ENCODE assay signal across 10 mouse cellular contexts in genomic region chr2:173050604-173051382, GRCm38 (mm10). TPM values are rescaled to one million over a fixed set of nuclear protein-coding genes. Genes with fewer than 3 reads are reported as not detected.
DNase-seq lines count a peak whose midpoint lies in the region; ATAC-seq lines count a peak whose summit lies in the region.
"Had no signal": no experiment of that assay in that cellular context is flagged by ENCODE, and none has a peak within 500 bp of the region (broad histone marks: within the 10 kb centered on the region; RNA-seq: fewer than 3 reads in every experiment).

No protein-coding gene starts in this region.

- peaks cover 62% of the 10 kb centered on the region for H3K4me1 ChIP-seq in heart, embryonic 12.5 days (replicated peaks)
- H3K4me1 ChIP-seq in intestine, embryonic 16.5 days (ENCODE audit: control insufficient read depth, insufficient read depth, low read length): peaks cover 22% of the 10 kb centered on the region

- H3K36me3 ChIP-seq in heart, embryonic 12.5 days: no peaks in the 10 kb centered on the region
- no peaks in the 10 kb centered on the region for H3K36me3 ChIP-seq in intestine, embryonic 16.5 days (ENCODE audit: control insufficient read depth, insufficient read depth, low read length)

- 49% methylated on average over 8 of the region's 8 CpGs for WGBS in heart, embryonic 12.5 days
- WGBS in intestine, embryonic 16.5 days: 44% methylated on average over 8 of the region's 8 CpGs

- H3K4me3 ChIP-seq in heart, embryonic 12.5 days: no peak overlapping the region
- no peak overlapping the region for H3K4me3 ChIP-seq in intestine, embryonic 16.5 days (ENCODE audit: low read length)
- H3K4me3 ChIP-seq: left cerebral cortex, adult 2 months had no signal

- no peak for ATAC-seq in heart, embryonic 12.5 days (ENCODE audit: insufficient number of reproducible peaks, low FRiP score)
- peak; percentile 78 for ATAC-seq in intestine, embryonic 16.5 days

- no peak for DNase-seq in heart, adult 8-10 months (ENCODE audit: low spot score)
- DNase-seq in thymus, postnatal 14 days: peak; percentile 41
- DNase-seq in thymus, postnatal 0 days (ENCODE audit: low spot score): no peak
- no peak for DNase-seq in left cerebral cortex, adult 18-20 months (ENCODE audit: low spot score in 2 of 2)
- DNase-seq in layer of hippocampus, adult 11-12 months (ENCODE audit: low spot score): no peak
- DNase-seq: cerebellum, postnatal 14 days; kidney, adult 2 months had no signal

- no peaks in the 10 kb centered on the region for H3K27me3 ChIP-seq in heart, embryonic 12.5 days (replicated peaks)
- no peaks in the 10 kb centered on the region for H3K27me3 ChIP-seq in intestine, embryonic 16.5 days (replicated peaks; ENCODE audit: control insufficient read depth, insufficient read depth, low read length)

- H3K27ac ChIP-seq in heart, embryonic 12.5 days (ENCODE audit: poor library complexity, severe bottlenecking): 0 out of 2 replicates have a peak overlapping the region, but pooled peaks have one; percentile 15
- peak overlapping the region; percentile 19; the same call in 1 of the 2 replicates for H3K27ac ChIP-seq in intestine, embryonic 16.5 days (ENCODE audit: low read length)
- H3K27ac ChIP-seq: left cerebral cortex, adult 2 months had no signal

- no peaks in the 10 kb centered on the region for H3K9me3 ChIP-seq in heart, embryonic 12.5 days (replicated peaks)
- H3K9me3 ChIP-seq in intestine, embryonic 16.5 days (ENCODE audit: control insufficient read depth, low read length): no peaks in the 10 kb centered on the region

- H3K9ac ChIP-seq in heart, embryonic 12.5 days: no peak overlapping the region
- H3K9ac ChIP-seq in intestine, embryonic 16.5 days (ENCODE audit: low read depth, low read length): peak overlapping the region; percentile 36; the same call in 1 of the 2 replicates

- no peak overlapping the region for H3K4me2 ChIP-seq in heart, embryonic 12.5 days
- H3K4me2 ChIP-seq in intestine, embryonic 16.5 days (ENCODE audit: low read depth, low read length): no peak overlapping the region

RNA-seq across cellular contexts. Expression of gene Rbm38, which starts 30.5 kb away (rescaled TPM):
- polyA plus RNA-seq in heart, embryonic 12.5 days (2016; fragmentation: Nextera tagmentation; extraction: Ambion mirVana): 146 and 147 TPM in 2 replicates
- total RNA-seq in heart, adult 8-10 months (2022): 100 to 1,000 TPM; 143 to 197 (median 166) TPM
- 144 and 151 TPM in 2 replicates for polyA plus RNA-seq in thymus, postnatal 0 days (2015; fragmentation: Nextera tagmentation; extraction: Ambion mirVana)
- 62.6 and 64.6 TPM in 2 replicates for polyA plus RNA-seq in intestine, embryonic 16.5 days (2015; fragmentation: Nextera tagmentation; extraction: Ambion mirVana)
- total RNA-seq in left cerebral cortex, adult 18-20 months (2021): 1 to 10 TPM; 3.4 to 3.9 TPM

RNA-seq across cellular contexts. Expression of gene Rae1, which starts 50.9 kb away (rescaled TPM):
- polyA plus RNA-seq in heart, embryonic 12.5 days (2016; fragmentation: Nextera tagmentation; extraction: Ambion mirVana): 102 and 103 TPM in 2 replicates
- total RNA-seq in heart, adult 8-10 months (2022): 10 to 100 TPM; 20.2 to 24.8 (median 23.0) TPM
- polyA plus RNA-seq in thymus, postnatal 0 days (2015; fragmentation: Nextera tagmentation; extraction: Ambion mirVana): 138 and 142 TPM in 2 replicates
- polyA plus RNA-seq in intestine, embryonic 16.5 days (2015; fragmentation: Nextera tagmentation; extraction: Ambion mirVana): 110 and 117 TPM in 2 replicates
- 10 to 100 TPM; 55.2 to 61.0 TPM for total RNA-seq in left cerebral cortex, adult 18-20 months (2021)
